Mouse (Mus musculus) bone marrow macrophage, adult 2 months (primary cell): Measurements from ENCODE around the gene Chst7.

Experiments used
- CTCF ChIP-seq: IDR thresholded peaks from 2 replicates; pipeline ENCODE4 v1.5.1; 2012; ENCODE audit warnings: low read depth, mild to moderate bottlenecking, low read length, moderate library complexity
- POLR2A ChIP-seq: IDR thresholded peaks from 2 replicates; pipeline ENCODE4 v1.6.1; 2012; ENCODE audit warnings: mild to moderate bottlenecking, low read depth, low read length, borderline replicate concordance

- no peak for TF ChIP-seq CTCF
- no peak for TF ChIP-seq POLR2A
Observed at GRCm38 (mm10) chrX:20060096-20060768, 872 bp downstream of the Chst7 start.
